Mouse (Mus musculus) liver, embryonic 14.5 days (tissue): ENCODE results near the gene Smim22.

Experiments used
- CTCF ChIP-seq: IDR thresholded peaks from 2 replicates; pipeline ENCODE4 v1.5.1; 2016; ENCODE audit warnings: antibody characterized with exemption, low read depth, control low read depth
- EP300 ChIP-seq: IDR thresholded peaks from 2 replicates; pipeline ENCODE4 v1.6.1; 2016; ENCODE audit warnings: antibody characterized with exemption, low read depth

DNA sequence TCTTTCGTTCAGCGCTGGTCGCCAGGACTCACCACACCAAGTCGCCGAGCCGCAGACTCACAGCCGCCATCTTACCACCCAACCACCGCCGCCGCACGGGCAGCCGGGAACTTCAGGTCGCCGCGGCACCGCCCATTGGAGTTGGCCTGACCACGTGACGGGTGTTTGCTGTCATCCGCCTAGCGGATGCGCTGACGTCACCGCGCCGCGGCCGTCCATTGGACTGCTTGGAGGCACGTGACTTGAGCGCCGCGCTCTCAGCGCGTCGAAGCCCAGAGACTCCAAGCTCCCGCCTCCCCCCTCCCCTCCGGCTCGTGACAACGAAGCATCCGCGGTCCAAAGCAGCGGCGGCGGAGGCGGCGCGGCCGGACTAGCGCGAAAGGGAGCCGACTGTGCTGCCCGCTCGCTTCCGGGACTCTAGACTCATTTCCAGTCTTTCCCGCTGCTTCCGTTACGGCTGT lies 42.7 kb downstream of the Smim22 start, which contains the start of the genes Glyr1 and Ubn1:
- TF ChIP-seq CTCF (no peak), EP300 (no peak)
